Mouse (Mus musculus): ENCODE results near the gene Entpd1.

- no peak for TF ChIP-seq CTCF (IDR thresholded peaks at IDR 0.05; ENCODE audit: borderline replicate concordance, control insufficient read depth, extremely low read depth, insufficient read depth, low read length, poor library complexity)
- no peak for TF ChIP-seq POLR2A (IDR thresholded peaks at IDR 0.05; ENCODE audit: control insufficient read depth, extremely low read depth, insufficient read depth, low read length, poor library complexity)
Measured at GRCm38 (mm10) chr19:40640799-40641198, 28.6 kb downstream of the Entpd1 start.
